Mouse (Mus musculus): ENCODE results near the gene Lrrc56. TPM values are rescaled to one million over a fixed set of nuclear protein-coding genes. Genes with fewer than 3 reads are reported as not detected.

Gene Lrrc56
- polyA plus RNA-seq, 1 experiment: 15.8 TPM

GRCm38 (mm10) chr7:141198121-141198520 is 4.2 kb downstream of the Lrrc56 start:
- no peak for DNase-seq
- TF ChIP-seq POLR2A (IDR thresholded peaks at IDR 0.05; ENCODE audit: borderline replicate concordance, extremely low read depth, low read depth, low read length): no peak
- TF ChIP-seq CTCF (IDR thresholded peaks at IDR 0.05; ENCODE audit: insufficient read depth, low read length): no peak
- no peaks in the 10 kb centered on the region; the same call in 1 of the 2 replicates for H3K4me1 ChIP-seq (ENCODE audit: control insufficient read depth, insufficient read depth, low read length)
- no peak overlapping the region for H3K4me3 ChIP-seq (replicated peaks; ENCODE audit: extremely low read depth, low read depth, low read length)
- 93% methylated on average over 4 of the region's 4 CpGs for WGBS

GRCm38 (mm10) chr7:141204546-141204945 is 10.6 kb downstream of the Lrrc56 start:
- TF ChIP-seq POLR2A (IDR thresholded peaks at IDR 0.05; ENCODE audit: borderline replicate concordance, extremely low read depth, low read depth, low read length) (no peak), CTCF (IDR thresholded peaks at IDR 0.05; ENCODE audit: insufficient read depth, low read length) (no peak)
- H3K4me3 ChIP-seq (replicated peaks; ENCODE audit: extremely low read depth, low read depth, low read length): no peak overlapping the region
- H3K4me1 ChIP-seq (ENCODE audit: control insufficient read depth, insufficient read depth, low read length): no peaks in the 10 kb centered on the region
- DNase-seq: no peak
- 68% methylated on average over 3 of the region's 3 CpGs for WGBS

- no peak for DNase-seq
- Histone ChIP-seq H3K4me3 (replicated peaks; ENCODE audit: extremely low read depth, low read depth, low read length) (no peak overlapping the region), H3K4me1 (ENCODE audit: control insufficient read depth, insufficient read depth, low read length) (no peaks in the 10 kb centered on the region)
- TF ChIP-seq CTCF (IDR thresholded peaks at IDR 0.05; ENCODE audit: insufficient read depth, low read length) (no peak), POLR2A (IDR thresholded peaks at IDR 0.05; ENCODE audit: borderline replicate concordance, extremely low read depth, low read depth, low read length) (no peak)
- WGBS: 93% methylated on average over 5 of the region's 5 CpGs
Measured at GRCm38 (mm10) chr7:141205504-141205903, 11.5 kb downstream of the Lrrc56 start.

- Histone ChIP-seq H3K4me1 (ENCODE audit: control insufficient read depth, insufficient read depth, low read length) (no peaks in the 10 kb centered on the region), H3K4me3 (replicated peaks; ENCODE audit: extremely low read depth, low read depth, low read length) (no peak overlapping the region)
- TF ChIP-seq CTCF (IDR thresholded peaks at IDR 0.05; ENCODE audit: insufficient read depth, low read length) (no peak), POLR2A (IDR thresholded peaks at IDR 0.05; ENCODE audit: borderline replicate concordance, extremely low read depth, low read depth, low read length) (no peak)
- WGBS: 95% methylated on average over 18 of the region's 18 CpGs
- DNase-seq: no peak
Measured at GRCm38 (mm10) chr7:141206182-141206937, 12.4 kb downstream of the Lrrc56 start.

GRCm38 (mm10) chr7:141209526-141209925 is 15.6 kb downstream of the Lrrc56 start:
- Histone ChIP-seq H3K4me3 (replicated peaks; ENCODE audit: extremely low read depth, low read depth, low read length) (no peak overlapping the region), H3K4me1 (ENCODE audit: control insufficient read depth, insufficient read depth, low read length) (no peaks in the 10 kb centered on the region)
- no peak for TF ChIP-seq CTCF (IDR thresholded peaks at IDR 0.05; ENCODE audit: insufficient read depth, low read length)
- TF ChIP-seq POLR2A (IDR thresholded peaks at IDR 0.05; ENCODE audit: borderline replicate concordance, extremely low read depth, low read depth, low read length): no peak
- 70% methylated on average over 3 of the region's 3 CpGs for WGBS
- DNase-seq: no peak

GRCm38 (mm10) chr7:141210137-141210536 is 16.2 kb downstream of the Lrrc56 start:
- DNase-seq: no peak
- no peaks in the 10 kb centered on the region for H3K4me1 ChIP-seq (ENCODE audit: control insufficient read depth, insufficient read depth, low read length)
- WGBS: 65% methylated on average over 12 of the region's 12 CpGs
- no peak for TF ChIP-seq POLR2A (IDR thresholded peaks at IDR 0.05; ENCODE audit: borderline replicate concordance, extremely low read depth, low read depth, low read length)
- TF ChIP-seq CTCF (IDR thresholded peaks at IDR 0.05; ENCODE audit: insufficient read depth, low read length): no peak
- H3K4me3 ChIP-seq (replicated peaks; ENCODE audit: extremely low read depth, low read depth, low read length): no peak overlapping the region

GRCm38 (mm10) chr7:141210606-141211131 is 16.7 kb downstream of the Lrrc56 start:
- no peak for DNase-seq
- Histone ChIP-seq H3K4me1 (ENCODE audit: control insufficient read depth, insufficient read depth, low read length) (no peaks in the 10 kb centered on the region), H3K4me3 (replicated peaks; ENCODE audit: extremely low read depth, low read depth, low read length) (no peak overlapping the region)
- WGBS: 86% methylated on average over 14 of the region's 14 CpGs
- TF ChIP-seq POLR2A (IDR thresholded peaks at IDR 0.05; ENCODE audit: borderline replicate concordance, extremely low read depth, low read depth, low read length): no peak
- no peak for TF ChIP-seq CTCF (IDR thresholded peaks at IDR 0.05; ENCODE audit: insufficient read depth, low read length)

- Histone ChIP-seq H3K4me3 (replicated peaks; ENCODE audit: extremely low read depth, low read depth, low read length) (no peak overlapping the region), H3K4me1 (ENCODE audit: control insufficient read depth, insufficient read depth, low read length) (0 out of 2 replicates have a peak, but pooled peaks cover 7% of the 10 kb centered on the region)
- TF ChIP-seq CTCF (IDR thresholded peaks at IDR 0.05; ENCODE audit: insufficient read depth, low read length) (no peak), POLR2A (IDR thresholded peaks at IDR 0.05; ENCODE audit: borderline replicate concordance, extremely low read depth, low read depth, low read length) (no peak)
- WGBS: 89% methylated on average over 3 of the region's 3 CpGs
- no peak for DNase-seq
Measured at GRCm38 (mm10) chr7:141213133-141213532, 19.2 kb downstream of the Lrrc56 start.

GRCm38 (mm10) chr7:141213605-141214235 is 19.8 kb downstream of the Lrrc56 start, which contains the start of gene Lmntd2:
Gene Lmntd2 (minus strand): TSS chr7:141214080.
- Histone ChIP-seq H3K4me3 (replicated peaks; ENCODE audit: extremely low read depth, low read depth, low read length) (no peak within 1 kb of the TSS), H3K4me1 (ENCODE audit: control insufficient read depth, insufficient read depth, low read length) (0 out of 2 replicates have a peak, but pooled peaks cover 7% of the 10 kb centered on the region)
- TF ChIP-seq CTCF (IDR thresholded peaks at IDR 0.05; ENCODE audit: insufficient read depth, low read length) (no peak), POLR2A (IDR thresholded peaks at IDR 0.05; ENCODE audit: borderline replicate concordance, extremely low read depth, low read depth, low read length) (no peak)
- DNase-seq: no peak
- 93% methylated on average over 11 of the region's 11 CpGs for WGBS

Data from lung, adult 2 months (tissue).